Mouse (Mus musculus) kidney, adult 2 months (tissue): ENCODE measurements around the gene Fbln7.

Experiments
- CTCF ChIP-seq: fragments of 200-500 bp; conservative IDR thresholded peaks from 2 replicates; pipeline ENCODE4 v1.5.1; 2011; ENCODE audit warnings: low read depth, mild to moderate bottlenecking, control low read depth, low read length, moderate library complexity, mixed read lengths; ENCODE audit not compliant: insufficient read depth, insufficient read length
- POLR2A ChIP-seq: fragments of 200-500 bp; IDR thresholded peaks from one replicate; pipeline ENCODE4 v1.6.1; 2011; ENCODE audit warnings: low read depth, low read length, control low read depth

DNA sequence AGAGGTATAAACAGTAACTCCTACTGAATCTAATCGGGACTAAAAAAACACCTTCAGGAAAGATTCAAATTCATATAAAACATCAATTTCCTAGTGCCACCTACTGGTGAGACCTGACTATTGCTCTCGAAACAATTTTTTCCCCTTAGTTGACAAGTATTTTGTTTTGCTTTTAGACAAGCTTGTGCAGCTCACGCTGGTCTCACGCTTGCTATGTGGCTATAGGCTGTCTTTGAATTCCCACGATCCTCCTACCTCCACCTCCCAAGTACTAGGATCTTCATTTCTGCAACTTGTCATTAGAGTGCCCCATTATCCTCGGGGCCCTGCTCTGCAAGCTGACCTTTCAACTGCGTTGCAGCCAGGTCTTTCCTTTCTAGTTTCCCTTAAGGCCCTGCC is 45.4 kb upstream of the Fbln7 start:
- TF ChIP-seq CTCF (peak; percentile 24; the same call in 1 of the 2 replicates), POLR2A (no peak)
